Mouse (Mus musculus) heart, adult 11 months (tissue): ENCODE measurements around the gene Sytl2.
A peak's percentile ranks its signal among the peaks of the same experiment; 100 is the strongest.

Experiments used
- DNase-seq: peaks from one replicate; pipeline ENCODE4 v3.0.0; 2022

Gene Sytl2

DNA sequence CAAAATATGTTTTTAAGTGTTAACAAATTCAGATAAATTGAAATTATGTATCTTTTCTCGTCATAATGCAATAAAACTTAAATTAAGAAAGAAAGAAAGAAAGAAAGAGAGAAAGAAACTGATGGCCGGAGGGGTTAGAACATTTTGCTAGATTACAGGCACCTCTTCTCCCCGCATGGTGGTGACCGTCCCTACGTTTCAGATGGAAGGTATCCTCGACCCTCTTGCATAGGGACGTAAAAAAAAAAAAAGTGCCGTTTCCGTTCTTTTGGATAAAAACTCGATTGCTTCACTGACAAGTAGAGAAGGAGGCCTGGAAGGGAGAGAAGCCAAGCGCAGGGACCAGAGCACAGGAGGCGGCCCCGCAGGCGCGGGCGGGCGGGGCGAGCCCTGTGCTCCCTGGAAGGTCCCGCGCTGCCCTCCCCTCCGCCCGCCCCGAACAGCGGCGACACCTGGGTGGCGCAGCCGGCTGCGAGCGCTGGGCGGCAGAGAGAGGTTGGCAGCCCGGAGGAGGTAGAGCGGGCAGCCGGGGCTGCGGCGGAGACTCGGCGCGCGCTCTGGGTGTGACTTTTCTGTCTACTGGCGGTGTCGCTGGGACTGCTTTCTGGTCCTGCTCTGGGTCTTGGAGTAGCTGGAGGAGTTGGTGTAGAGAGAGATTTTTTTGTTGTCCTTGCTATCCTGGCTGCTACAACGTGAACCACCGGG, at the start of gene Sytl2:
Gene Sytl2 (plus strand): TSS at position 311 of the 705 bp plus-strand sequence.
- DNase-seq: peak; percentile 94

DNA sequence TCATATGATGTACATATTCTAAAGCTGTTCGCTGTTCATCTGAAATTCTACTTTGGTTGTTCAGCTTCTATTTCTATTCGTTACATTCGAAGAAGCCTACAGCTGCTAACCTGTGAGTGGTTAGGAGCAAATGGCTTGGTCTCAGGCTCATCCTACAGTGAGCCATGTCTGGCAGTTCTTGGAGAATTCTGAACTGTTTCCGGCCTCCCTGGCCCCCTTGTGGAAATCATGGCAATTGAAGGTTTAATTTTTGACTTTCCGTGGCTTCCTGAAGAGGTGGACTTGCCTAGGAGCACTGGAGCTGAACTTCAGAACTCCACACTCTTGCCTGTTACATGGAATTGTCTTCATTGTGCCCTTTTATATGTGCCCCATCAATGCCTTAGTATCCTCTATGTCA, 49.1 kb upstream of the Sytl2 start:
- DNase-seq: no peak

DNA sequence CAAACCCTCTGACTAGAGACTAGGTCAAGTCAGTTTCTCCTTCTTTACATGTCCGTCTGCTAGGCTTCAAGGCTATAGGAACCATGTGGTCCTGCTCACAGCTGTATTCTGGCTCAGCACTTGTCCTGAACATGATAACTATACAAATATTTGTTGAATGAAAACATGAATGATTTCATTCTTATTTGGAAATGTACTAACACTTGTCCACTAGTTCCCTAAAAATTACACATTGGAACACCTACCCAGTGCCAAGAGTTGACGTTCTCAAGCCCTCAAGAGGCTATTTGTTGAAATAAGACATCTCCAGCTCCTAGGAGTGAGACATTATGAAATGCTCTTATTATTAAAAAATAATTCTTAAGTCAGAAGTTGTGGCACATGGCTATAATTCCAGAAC, 43.4 kb upstream of the Sytl2 start:
- peak; percentile 95 for DNase-seq

DNA sequence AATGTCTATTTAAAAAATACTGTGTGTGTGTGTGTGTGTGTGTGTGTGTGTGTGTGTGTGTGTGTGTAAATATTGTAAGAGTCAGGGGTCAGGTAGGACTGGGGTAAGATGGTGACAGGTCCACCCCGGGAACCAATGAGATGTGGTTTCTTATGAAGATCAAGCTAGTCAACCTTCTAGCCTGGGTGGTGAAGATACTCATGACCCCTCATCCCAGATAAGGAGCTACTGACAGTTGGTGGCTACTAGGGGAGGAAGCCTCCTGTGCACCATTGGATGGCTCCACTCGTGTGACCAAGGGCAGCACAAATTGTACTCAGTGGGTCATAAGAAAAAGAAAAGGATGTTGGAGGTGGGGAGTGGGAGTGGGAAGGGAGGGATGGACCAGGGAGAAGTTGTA, 42.2 kb upstream of the Sytl2 start:
- DNase-seq: no peak

DNA sequence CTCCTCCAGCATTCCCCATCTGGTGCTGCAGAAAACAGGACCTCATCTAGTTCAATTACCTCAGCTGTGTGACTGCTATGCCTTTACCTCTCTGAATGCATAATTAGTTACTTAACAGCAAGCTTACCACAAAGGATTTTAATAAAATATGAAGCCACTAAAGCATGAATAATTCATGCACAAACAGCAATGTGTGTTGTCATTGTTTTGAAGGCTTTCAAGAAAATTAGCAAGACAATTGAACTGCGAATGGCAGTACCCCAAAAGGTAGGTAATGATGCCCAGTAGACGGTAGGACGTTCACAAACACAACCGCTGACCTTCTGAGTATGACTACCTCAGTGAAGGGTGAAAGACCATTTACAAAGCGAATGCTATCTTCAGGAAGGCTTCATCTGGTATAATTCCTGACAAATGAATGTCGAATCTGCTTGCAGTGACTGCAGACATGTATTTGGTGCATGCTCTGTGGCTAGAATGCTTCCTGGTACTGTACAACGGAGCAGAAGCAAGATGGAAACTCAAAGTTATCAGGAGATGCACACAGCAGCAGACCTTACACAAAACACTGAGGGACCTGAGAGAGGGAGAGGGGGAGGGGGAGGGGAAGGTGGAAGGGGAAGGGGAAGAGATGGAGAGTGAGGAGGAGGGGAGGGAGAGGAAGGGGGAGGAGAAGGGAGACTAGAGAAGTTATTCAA, 40.0 kb upstream of the Sytl2 start:
- DNase-seq: no peak

DNA sequence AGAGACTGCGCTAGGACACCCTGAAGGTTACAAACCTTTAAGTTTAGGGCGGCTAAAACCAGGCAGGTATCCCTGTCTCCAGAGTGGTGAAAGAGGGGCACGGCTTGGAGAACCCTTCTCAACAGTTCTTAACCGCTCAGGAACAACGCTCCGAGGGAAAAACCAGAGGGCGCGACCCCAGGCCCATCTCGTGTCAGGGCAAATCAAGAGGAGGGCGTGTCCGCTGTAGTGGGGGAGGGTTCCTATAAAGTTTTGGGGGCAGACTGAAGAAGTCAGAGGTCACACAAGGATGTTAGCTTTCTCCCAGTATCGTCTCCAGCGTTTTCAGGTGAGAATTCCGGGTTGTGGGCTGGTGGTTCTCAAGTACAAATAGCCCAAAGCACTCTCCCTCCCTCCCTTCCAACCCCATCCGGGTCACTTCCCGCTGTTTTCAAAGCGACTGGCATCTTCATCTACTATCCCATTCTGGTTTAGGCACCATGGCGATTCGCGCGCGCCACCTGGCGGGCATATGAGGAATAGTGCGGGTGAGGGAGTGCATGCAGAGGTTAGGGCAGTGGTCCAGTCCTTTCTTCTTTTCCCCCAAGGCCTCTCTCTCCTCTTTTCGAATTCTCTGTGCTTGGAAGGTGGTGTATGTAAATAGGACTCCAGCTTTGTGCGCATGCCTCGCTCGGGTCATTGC, 36.6 kb upstream of the Sytl2 start, which contains the start of gene Ccdc83:
Gene Ccdc83 (minus strand): TSS at position 489 of the 682 bp plus-strand sequence.
- DNase-seq: peak; percentile 98

DNA sequence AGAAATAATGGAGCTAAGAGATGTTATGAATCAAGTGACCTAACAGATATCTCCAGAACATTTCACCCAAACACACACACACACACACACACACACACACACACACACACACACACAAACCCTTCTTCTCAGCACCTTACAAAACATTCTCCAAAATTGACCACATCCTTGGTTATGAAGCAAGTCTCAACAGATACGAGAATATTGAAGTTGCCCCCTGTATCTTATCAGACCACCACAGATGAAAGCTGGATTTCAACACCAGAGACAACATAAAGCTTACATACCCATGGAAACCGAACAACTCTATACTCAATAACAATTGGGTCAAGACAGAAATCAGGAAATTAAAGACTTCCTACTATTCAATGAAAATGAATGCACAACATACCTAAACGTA, 31.9 kb upstream of the Sytl2 start:
- no peak for DNase-seq

DNA sequence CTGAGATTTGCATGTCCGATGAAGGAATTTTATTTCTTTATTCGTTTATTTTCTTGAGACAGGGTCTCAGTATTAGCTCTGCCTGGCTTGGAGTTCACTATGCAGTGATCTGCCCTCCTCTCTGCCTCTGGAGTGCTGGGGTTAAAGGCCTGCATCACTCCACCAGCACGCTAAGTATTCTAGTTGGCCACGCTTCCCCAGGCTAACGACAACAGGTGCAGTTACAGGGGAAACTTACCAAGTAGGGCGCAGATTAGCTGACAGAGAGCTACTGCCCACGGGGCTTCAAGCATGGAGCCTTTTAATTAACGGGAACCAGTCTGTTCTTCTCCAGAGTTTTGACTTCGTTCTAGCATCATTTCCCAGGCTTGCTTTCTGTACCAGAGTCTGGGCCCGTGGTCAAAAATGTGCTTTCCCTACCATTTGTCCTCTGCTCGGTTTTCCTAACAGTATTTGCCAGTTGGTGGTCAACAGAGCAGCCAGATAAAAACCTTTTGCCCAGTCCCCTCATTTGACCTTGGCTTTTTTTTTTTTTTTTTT, 27.4 kb upstream of the Sytl2 start:
- peak; percentile 90 for DNase-seq

DNA sequence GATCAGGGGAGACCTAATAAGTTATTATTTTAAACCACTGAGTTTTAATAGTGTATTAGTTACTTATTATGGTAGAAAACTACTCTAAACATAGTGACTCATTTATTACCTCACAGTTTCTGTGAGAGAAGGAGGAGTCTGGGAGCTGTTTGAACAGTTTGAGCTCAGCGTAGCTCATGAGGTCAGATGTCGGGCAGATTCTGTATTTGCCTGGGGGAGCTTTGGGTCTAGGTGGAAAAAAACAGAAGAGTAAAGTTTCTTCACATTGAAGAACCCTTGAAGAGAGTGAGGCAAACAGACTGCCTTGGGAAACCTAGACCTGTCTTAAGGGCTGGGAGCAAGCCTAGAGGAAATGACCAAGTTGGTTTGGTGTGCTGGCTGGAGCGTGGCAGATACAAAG, 24.8 kb upstream of the Sytl2 start:
- DNase-seq: peak; percentile 61

DNA sequence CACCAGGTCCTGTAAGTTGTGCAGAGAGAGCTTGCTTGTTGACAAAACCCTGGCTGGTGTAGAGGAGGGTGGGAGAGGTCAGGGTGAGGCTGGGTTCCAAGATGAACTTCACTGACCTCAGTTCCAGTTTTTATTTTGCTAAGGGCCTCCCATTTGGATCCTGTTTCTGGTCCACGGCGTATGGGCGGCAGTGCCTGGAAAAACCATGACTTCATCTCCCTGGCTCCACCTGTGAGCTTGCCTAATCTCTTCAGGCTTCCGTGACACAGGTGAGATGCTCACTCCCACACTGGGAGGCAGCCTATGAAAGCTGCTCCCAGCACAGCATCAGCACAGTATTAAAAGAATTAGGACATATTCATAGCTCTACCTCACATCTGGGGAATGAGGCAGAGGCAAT, 24.3 kb upstream of the Sytl2 start:
- DNase-seq: peak; percentile 92

DNA sequence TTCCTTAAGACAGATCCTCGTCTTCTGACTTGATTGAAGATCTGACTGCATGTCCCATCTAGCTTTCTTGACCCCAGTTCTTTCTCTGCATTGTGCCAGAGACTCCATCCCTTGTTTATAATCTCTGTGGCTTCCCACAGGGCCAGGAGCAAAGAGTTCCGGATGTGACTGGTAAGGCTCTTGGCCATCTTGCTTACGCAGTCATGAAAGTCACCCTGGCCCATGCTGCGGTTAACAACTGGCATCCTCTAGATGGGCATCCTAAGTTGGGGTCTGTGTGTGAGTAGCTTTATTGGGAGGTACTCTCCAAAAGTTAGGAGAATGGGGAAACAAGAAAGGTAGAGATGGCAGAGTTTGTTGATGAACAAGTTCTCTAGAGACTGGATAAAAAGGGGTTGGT, 22.9 kb upstream of the Sytl2 start:
- DNase-seq: peak; percentile 72

DNA sequence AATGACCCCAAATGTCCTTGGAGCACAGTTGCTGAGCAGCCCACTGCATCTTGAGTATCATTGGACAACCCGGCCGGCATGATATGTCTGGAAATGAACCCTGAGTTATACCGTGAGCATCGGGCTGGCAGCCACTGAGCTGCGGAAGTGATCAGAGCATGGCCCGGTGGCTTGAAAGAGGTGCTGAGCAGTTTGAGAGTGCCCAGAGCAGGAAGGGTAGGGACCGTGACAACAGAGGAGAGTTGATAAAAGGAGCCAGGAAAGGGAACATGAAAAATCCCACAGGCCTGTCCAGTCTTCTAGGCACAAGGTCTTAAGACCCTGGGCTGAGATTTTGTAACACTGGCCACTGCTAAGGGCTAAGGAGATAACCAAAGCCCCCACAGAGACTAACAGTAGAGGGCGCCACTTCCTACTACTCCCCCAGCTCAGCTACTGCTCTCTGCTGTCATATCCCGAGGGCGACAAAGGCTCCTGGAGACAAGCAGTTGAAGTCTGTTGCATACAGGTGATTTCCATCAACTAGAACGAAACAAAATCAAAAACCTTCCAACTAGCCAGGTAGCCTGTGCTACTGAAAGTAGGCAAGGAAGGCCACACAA, 21.7 kb upstream of the Sytl2 start:
- peak; percentile 78 for DNase-seq

DNA sequence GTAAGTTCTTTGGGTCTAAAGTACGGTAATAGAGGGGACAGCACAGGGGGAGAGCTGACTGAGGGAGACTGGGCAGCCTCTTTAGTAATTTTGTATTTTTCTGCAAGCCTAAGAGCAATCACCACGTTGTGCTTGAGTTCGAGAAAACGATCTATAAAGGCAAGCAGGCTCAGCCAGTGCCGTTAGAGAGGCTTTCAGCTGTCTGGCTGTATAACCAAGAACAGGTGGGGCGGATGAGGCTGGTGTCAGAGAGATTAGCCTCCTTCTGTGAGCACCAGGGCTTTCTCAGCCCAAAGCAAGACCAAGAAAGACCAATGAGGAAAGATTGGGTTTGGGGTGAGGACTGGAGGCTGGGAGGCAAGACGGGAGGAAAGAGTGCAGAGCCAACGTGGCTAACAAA, 21.2 kb upstream of the Sytl2 start:
- peak; percentile 55 for DNase-seq

DNA sequence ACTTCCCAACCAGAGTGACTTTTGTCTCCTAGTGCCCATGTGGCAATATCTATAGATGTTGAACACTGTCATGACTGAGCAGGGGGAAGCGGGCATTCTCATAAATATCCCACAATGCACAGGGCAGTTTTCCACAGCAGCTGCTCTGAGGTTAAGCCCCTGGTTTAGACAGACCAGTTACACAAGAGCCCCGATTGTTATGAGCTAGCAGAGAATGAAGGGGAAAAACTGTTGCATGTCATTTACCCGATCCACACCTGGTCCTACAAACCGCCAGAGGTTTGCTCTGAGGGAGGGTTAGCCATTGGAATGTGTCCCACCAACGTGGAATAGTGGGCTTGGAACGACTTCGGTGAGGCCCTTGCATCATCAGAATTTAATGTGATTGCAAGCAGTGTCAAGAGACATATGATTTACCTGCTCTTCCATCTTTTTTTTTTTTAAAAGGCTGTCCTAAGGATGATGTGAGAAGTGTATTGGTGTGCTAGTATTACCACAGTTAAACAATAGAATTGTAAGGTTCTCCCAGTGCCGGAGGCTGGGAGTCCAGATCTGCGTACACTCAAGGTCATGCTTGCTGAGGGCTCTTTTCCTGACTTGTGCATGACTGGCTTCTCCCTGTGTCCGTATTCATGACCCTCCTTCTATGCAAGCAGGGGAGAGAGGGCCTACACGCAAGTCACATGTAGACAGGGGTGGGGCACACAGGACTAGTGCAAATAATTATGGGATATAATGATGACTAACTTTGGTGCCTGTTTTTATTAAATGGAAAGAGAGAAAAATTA, 20.1 kb upstream of the Sytl2 start:
- DNase-seq: peak; percentile 76

DNA sequence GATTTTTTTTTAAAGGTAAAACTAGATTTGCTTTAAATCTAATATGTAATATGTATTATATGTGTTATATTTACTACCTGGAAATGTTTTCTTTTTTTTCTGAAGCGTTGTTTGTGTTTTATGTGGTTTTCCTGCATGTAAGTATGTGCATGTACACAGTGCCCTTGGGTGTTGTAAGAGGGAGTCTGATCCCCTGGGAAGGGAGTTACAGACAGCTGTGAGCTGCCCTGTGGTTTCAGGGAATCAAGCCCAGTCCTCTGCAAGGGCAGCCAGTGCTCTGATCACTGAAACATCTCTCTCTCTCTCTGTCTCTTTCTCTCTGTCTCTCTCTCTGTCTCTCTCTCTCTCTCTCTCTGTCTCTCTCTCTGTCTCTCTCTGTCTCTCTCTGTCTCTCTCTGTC, 19.3 kb upstream of the Sytl2 start:
- DNase-seq: peak; percentile 43

DNA sequence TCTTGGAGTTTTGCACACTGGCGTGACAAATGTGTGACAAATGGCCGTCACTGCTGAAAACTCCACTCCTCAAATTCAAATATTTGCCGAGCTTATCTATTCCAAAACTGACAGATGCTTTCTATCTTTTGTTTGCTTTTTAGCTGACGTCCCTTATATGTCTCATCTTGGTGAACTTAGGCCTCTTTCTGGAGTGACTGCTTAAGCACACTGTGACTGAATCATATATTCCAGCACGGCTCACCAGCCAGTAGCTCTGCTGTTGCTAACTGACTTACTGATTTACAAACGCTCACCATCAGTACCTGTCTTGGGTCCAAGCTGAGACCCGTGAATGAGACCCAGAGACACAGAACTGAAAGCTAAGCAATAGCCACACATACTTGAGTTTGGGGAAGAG, 17.3 kb upstream of the Sytl2 start:
- peak; percentile 60 for DNase-seq

DNA sequence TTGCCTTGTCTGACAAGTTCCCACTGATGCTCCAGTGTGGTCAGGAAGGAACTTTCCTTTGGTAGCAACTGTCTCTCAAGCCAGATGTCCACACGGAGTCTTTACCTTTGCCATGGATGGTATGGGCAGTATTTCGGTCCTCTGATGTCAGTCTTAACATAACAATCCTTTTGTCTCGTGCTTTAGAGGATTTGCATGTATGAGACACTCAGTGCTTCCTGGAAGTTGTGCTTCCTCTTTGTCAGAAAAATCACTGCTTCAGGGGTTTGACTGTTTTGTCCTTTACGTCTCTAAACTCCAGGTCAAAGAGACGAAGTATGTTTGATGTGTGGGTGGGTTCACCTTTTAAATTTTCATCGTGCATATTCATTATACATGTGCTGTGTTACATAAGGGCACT, 10.2 kb upstream of the Sytl2 start:
- DNase-seq: no peak

DNA sequence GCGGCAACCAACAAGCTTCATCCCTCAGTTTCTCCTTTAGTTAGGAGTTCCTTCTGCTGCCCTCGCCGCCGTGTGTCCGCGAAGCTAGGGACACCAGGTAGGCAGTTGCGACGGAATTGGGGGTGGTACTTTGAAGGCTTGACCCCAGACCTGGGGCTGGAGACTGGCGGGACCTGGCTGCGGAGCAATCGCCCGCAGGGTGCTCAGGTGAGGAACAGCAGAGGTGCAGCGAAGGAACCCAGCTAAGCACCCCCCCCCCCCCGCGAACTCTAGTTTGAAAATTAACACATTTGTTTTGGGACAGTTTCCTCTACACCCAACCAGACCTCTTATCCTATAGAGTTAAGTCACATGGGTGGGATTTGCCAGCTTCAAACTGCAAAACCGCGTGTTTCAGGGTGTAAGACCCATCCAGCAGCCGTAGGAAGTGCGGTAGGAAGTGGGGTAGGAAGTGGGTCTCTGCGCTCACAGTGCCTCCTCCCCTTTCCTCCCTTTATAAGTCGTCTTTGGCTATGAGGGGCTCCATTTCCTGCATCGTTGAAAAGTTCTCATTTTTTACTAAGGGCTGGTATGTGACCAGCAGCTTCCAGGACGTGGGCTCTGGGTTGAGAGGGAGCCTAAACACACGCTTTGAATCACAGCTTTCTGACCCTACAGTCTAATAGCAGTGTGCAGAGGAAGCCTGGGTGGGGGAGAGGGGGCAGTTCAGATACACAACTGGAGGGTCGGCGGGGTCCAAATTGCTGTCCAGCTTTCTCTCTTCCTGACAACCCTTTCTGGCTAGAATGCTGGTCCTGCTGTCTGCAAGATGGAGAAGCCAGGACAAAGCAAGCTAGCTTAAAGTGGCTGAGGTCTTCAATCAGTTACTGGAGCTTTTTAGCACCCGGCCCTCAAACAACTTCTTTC, 848 bp downstream of the Sytl2 start:
- peak; percentile 91 for DNase-seq

DNA sequence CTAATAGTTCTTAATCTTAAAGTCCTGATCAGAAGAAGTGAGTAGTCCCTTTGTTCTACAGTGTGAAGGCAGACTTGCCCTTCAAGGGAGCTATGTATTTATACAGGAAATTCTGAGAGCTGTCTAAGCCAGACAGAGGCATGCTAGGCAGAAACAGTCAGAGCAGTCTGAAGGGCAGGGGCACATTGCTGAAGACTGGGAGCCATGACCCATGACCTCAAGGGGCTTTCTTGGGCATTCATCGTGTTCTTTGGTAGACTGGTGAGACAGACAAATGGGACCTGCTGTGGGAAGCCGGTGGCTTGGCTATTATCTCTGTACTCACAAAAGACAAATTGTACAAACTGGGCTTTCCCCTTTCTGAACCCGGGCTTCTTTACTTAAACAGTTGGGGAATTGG, 4.0 kb downstream of the Sytl2 start:
- DNase-seq: no peak

DNA sequence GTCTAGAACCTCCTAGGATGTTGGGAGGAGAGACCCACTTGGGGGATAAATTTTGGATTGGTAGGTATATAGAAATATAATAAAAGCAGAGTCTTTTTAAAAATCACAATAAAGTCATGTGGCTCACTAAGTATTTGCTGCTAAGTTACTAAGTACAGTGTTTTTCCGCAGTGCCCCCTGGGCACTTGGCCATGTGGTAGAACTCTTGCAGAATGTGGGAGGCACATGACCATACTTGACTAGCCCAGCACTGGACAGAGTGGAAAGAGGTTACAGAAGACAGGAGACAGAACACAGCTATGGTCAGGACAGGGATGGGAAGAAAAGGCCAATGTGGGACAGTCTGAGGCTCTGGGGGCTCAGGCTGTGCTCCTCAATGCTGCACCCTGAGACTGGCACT, 4.9 kb downstream of the Sytl2 start:
- DNase-seq: no peak

DNA sequence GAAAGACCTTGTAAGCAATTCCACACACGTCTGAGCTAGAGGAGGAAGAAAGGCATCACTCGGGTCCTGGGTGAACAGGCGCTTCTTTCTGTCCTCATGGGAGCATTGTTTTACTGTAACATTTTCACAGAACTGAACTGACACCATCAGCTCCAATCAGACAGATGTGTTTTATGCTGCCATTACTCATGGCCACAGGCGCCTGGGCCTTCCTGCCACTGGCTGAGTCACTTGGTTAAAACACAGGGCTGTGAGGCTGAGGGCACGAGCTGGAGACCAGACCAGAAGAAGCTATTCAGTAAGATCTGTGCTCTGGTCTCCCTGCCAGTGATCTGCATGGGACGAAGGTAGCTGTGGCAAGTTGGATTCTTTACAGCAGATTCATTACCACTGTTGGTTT, 6.0 kb downstream of the Sytl2 start:
- DNase-seq: no peak
